Mouse (Mus musculus) kidney, embryonic 14.5 days (tissue): ENCODE measurements at regions not wholly inside any gene's neighbourhood (a gene's known extent, or its start where the extent isn't known, plus 50 kb on each side); places are given as distances from the start of the nearest gene placed in this dataset.

Source experiments
- ATAC-seq: fragments of 200-750 bp; cut with Nextera tagmentation; 2 replicates; pipeline ENCODE4 v1.8.0; 2017; ENCODE audit warnings: moderate number of reproducible peaks, mild to moderate bottlenecking, moderate TSS enrichment, moderate library complexity; ENCODE audit not compliant: low FRiP score, low TSS enrichment
- H3K27ac ChIP-seq: fragments of 300-500 bp; sonication (generic); 2 replicates; pipeline ENCODE4 v1.5.1; 2014; ENCODE audit warnings: low read depth, mild to moderate bottlenecking, low read length, moderate library complexity, mixed read lengths
- H3K27me3 ChIP-seq: fragments of 300-500 bp; sonication (generic); 2 replicates; pipeline ENCODE4 v1.6.1; 2014; ENCODE audit warnings: mild to moderate bottlenecking, low read length; ENCODE audit not compliant: control insufficient read depth, insufficient read depth
- H3K36me3 ChIP-seq: fragments of 300-500 bp; sonication (generic); 2 replicates; pipeline ENCODE4 v1.6.1; 2014; ENCODE audit warnings: low read length, mixed read lengths; ENCODE audit not compliant: control insufficient read depth, insufficient read depth
- H3K4me1 ChIP-seq: fragments of 300-500 bp; sonication (generic); 2 replicates; pipeline ENCODE4 v1.6.1; 2014; ENCODE audit warnings: low read length, mixed read lengths; ENCODE audit not compliant: control insufficient read depth, insufficient read depth
- H3K4me2 ChIP-seq: fragments of 300-500 bp; sonication (generic); replicated peaks from 2 replicates; pipeline ENCODE4 v1.6.1; 2014; ENCODE audit warnings: low read depth, mild to moderate bottlenecking, low read length
- H3K4me3 ChIP-seq: fragments of 300-500 bp; sonication (generic); 2 replicates; pipeline ENCODE4 v1.5.1; 2014; ENCODE audit warnings: mild to moderate bottlenecking, low read length
- H3K9ac ChIP-seq: fragments of 300-500 bp; sonication (generic); 2 replicates; pipeline ENCODE4 v1.6.1; 2014; ENCODE audit warnings: low read depth, mild to moderate bottlenecking, low read length, moderate library complexity
- H3K9me3 ChIP-seq: fragments of 300-500 bp; sonication (generic); 2 replicates; pipeline ENCODE4 v1.6.1; 2016; ENCODE audit warnings: low read length; ENCODE audit not compliant: control insufficient read depth
- WGBS: fragments of 180-500 bp; shearing (Covaris S2); extraction: QIAGEN DNeasy Blood & Tissue Kit; methylation state at CpG from one replicate; pipeline ENCODE4 v1.1.7; 2014; 5-methylcytosine and 5-hydroxymethylcytosine counted together

GRCm38 (mm10) chr14:100457870-100458726, 173.6 kb upstream of the Klf12 start:
- Histone ChIP-seq H3K9me3 (no peaks in the 10 kb centered on the region), H3K9ac (no peak overlapping the region), H3K27ac (peak overlapping the region; percentile 56; the same call in 1 of the 2 replicates), H3K27me3 (no peaks in the 10 kb centered on the region), H3K36me3 (no peaks in the 10 kb centered on the region), H3K4me2 (no peak overlapping the region), H3K4me1 (peaks cover 22% of the 10 kb centered on the region), H3K4me3 (no peak overlapping the region)
- no peak for ATAC-seq
- WGBS: 37% methylated on average over 7 of the region's 7 CpGs

- no peak overlapping the region for H3K9ac ChIP-seq
- no peaks in the 10 kb centered on the region for H3K36me3 ChIP-seq
- ATAC-seq: no peak
- H3K4me3 ChIP-seq: no peak overlapping the region
- no peaks in the 10 kb centered on the region for H3K4me1 ChIP-seq
- no peaks in the 10 kb centered on the region for H3K9me3 ChIP-seq
- WGBS: 91% methylated on average over 1 of the region's 1 CpGs
- H3K27me3 ChIP-seq: no peaks in the 10 kb centered on the region
- H3K4me2 ChIP-seq: no peak overlapping the region
- no peak overlapping the region for H3K27ac ChIP-seq
These were observed 161.7 kb upstream of the Klf12 start for GRCm38 (mm10) chr14:100446130-100446529.

- Histone ChIP-seq H3K4me1 (no peaks in the 10 kb centered on the region), H3K36me3 (no peaks in the 10 kb centered on the region), H3K9me3 (no peaks in the 10 kb centered on the region), H3K4me3 (no peak overlapping the region), H3K27me3 (no peaks in the 10 kb centered on the region), H3K4me2 (no peak overlapping the region), H3K27ac (no peak overlapping the region), H3K9ac (no peak overlapping the region)
- 68% methylated on average over 3 of the region's 3 CpGs for WGBS
- no peak for ATAC-seq
These were observed 160.4 kb upstream of the Klf12 start for GRCm38 (mm10) chr14:100444848-100445247.

- Histone ChIP-seq H3K9ac (no peak overlapping the region), H3K27me3 (no peaks in the 10 kb centered on the region), H3K4me1 (no peaks in the 10 kb centered on the region), H3K4me2 (no peak overlapping the region), H3K27ac (no peak overlapping the region), H3K4me3 (no peak overlapping the region), H3K9me3 (no peaks in the 10 kb centered on the region), H3K36me3 (no peaks in the 10 kb centered on the region)
- ATAC-seq: no peak
- WGBS: 80% methylated on average over 2 of the region's 2 CpGs
These were observed 159.6 kb upstream of the Klf12 start for GRCm38 (mm10) chr14:100444099-100444498.

GRCm38 (mm10) chr14:100437552-100437951, 153.1 kb upstream of the Klf12 start:
- no peak overlapping the region for H3K4me3 ChIP-seq
- H3K9ac ChIP-seq: no peak overlapping the region
- no peak overlapping the region for H3K27ac ChIP-seq
- H3K9me3 ChIP-seq: no peaks in the 10 kb centered on the region
- 100% methylated on average over 1 of the region's 1 CpGs for WGBS
- no peak overlapping the region for H3K4me2 ChIP-seq
- H3K4me1 ChIP-seq: no peaks in the 10 kb centered on the region
- ATAC-seq: no peak
- H3K27me3 ChIP-seq: no peaks in the 10 kb centered on the region
- no peaks in the 10 kb centered on the region for H3K36me3 ChIP-seq

- Histone ChIP-seq H3K36me3 (no peaks in the 10 kb centered on the region), H3K27me3 (no peaks in the 10 kb centered on the region), H3K27ac (no peak overlapping the region), H3K4me3 (no peak overlapping the region), H3K9me3 (no peaks in the 10 kb centered on the region), H3K4me1 (no peaks in the 10 kb centered on the region), H3K4me2 (no peak overlapping the region), H3K9ac (no peak overlapping the region)
- 91% methylated on average over 4 of the region's 4 CpGs for WGBS
- no peak for ATAC-seq
These were observed 145.2 kb upstream of the Klf12 start for GRCm38 (mm10) chr14:100429662-100430061.

GRCm38 (mm10) chr14:100426399-100426798, 141.9 kb upstream of the Klf12 start:
- Histone ChIP-seq H3K4me2 (no peak overlapping the region), H3K9me3 (no peaks in the 10 kb centered on the region), H3K4me1 (no peaks in the 10 kb centered on the region), H3K27ac (no peak overlapping the region), H3K4me3 (no peak overlapping the region), H3K36me3 (no peaks in the 10 kb centered on the region), H3K27me3 (no peaks in the 10 kb centered on the region), H3K9ac (no peak overlapping the region)
- no peak for ATAC-seq
- 53% methylated on average over 7 of the region's 7 CpGs for WGBS

GRCm38 (mm10) chr14:100423790-100424189, 139.3 kb upstream of the Klf12 start:
- no peak overlapping the region for H3K4me2 ChIP-seq
- no peaks in the 10 kb centered on the region for H3K9me3 ChIP-seq
- no peak overlapping the region for H3K27ac ChIP-seq
- no peak overlapping the region for H3K4me3 ChIP-seq
- H3K4me1 ChIP-seq: no peaks in the 10 kb centered on the region
- H3K27me3 ChIP-seq: no peaks in the 10 kb centered on the region
- no peak for ATAC-seq
- H3K9ac ChIP-seq: no peak overlapping the region
- WGBS: 56% methylated on average over 4 of the region's 4 CpGs
- no peaks in the 10 kb centered on the region for H3K36me3 ChIP-seq

- no peak overlapping the region for H3K4me2 ChIP-seq
- no peak overlapping the region for H3K4me3 ChIP-seq
- ATAC-seq: no peak
- 93% methylated on average over 4 of the region's 4 CpGs for WGBS
- H3K4me1 ChIP-seq: no peaks in the 10 kb centered on the region
- H3K27ac ChIP-seq: no peak overlapping the region
- H3K36me3 ChIP-seq: no peaks in the 10 kb centered on the region
- H3K9me3 ChIP-seq: no peaks in the 10 kb centered on the region
- no peak overlapping the region for H3K9ac ChIP-seq
- H3K27me3 ChIP-seq: no peaks in the 10 kb centered on the region
These were observed 137.2 kb upstream of the Klf12 start for GRCm38 (mm10) chr14:100421666-100422065.
